Mouse (Mus musculus) midbrain, embryonic 16.5 days (tissue): ENCODE measurements around the gene Gm10961. TPM values are rescaled to one million over a fixed set of nuclear protein-coding genes. Genes with fewer than 3 reads are reported as not detected.

ENCODE experiments used
- ATAC-seq: fragments of 200-750 bp; cut with Nextera tagmentation; 2 replicates; pipeline ENCODE4 v1.8.0; 2017; ENCODE audit warnings: moderate TSS enrichment
- H3K27ac ChIP-seq: fragments of 300-500 bp; sonication (generic); 2 replicates; pipeline ENCODE4 v1.5.1; 2014; ENCODE audit warnings: mild to moderate bottlenecking, low read length, mixed read lengths
- H3K27me3 ChIP-seq: fragments of 300-500 bp; sonication (generic); 2 replicates; pipeline ENCODE4 v1.6.1; 2014; ENCODE audit warnings: low read depth, low read length, mixed read lengths; ENCODE audit not compliant: control insufficient read depth, insufficient read depth
- H3K36me3 ChIP-seq: fragments of 300-500 bp; sonication (generic); 2 replicates; pipeline ENCODE4 v1.6.1; 2014; ENCODE audit warnings: mild to moderate bottlenecking, low read length, moderate library complexity, mixed read lengths; ENCODE audit not compliant: control insufficient read depth, insufficient read depth
- H3K4me1 ChIP-seq: fragments of 300-500 bp; sonication (generic); 2 replicates; pipeline ENCODE4 v1.6.1; 2014; ENCODE audit warnings: mild to moderate bottlenecking, low read length, mixed read lengths; ENCODE audit not compliant: control insufficient read depth, insufficient read depth
- H3K4me2 ChIP-seq: fragments of 300-500 bp; sonication (generic); 2 replicates; pipeline ENCODE4 v1.6.1; 2014; ENCODE audit warnings: mild to moderate bottlenecking, low read length, mixed read lengths
- H3K4me3 ChIP-seq: fragments of 300-500 bp; sonication (generic); 2 replicates; pipeline ENCODE4 v1.5.1; 2014; ENCODE audit warnings: low read depth, mild to moderate bottlenecking, low read length, moderate library complexity, mixed read lengths
- H3K9ac ChIP-seq: fragments of 300-500 bp; sonication (generic); 2 replicates; pipeline ENCODE4 v1.6.1; 2014; ENCODE audit warnings: low read depth, low read length, mixed read lengths
- H3K9me3 ChIP-seq: fragments of 300-500 bp; sonication (generic); replicated peaks from 2 replicates; pipeline ENCODE4 v1.6.1; 2014; ENCODE audit warnings: mild to moderate bottlenecking, low read length, mixed read lengths; ENCODE audit not compliant: control insufficient read depth, poor library complexity, severe bottlenecking
- WGBS: fragments of 180-500 bp; shearing (Covaris S2); extraction: QIAGEN DNeasy Blood & Tissue Kit; methylation state at CpG from one replicate; pipeline ENCODE4 v1.1.7; 2014; 5-methylcytosine and 5-hydroxymethylcytosine counted together
- polyA plus RNA-seq: library from polyadenylated mRNA; unstranded; fragments of >200 nt; fragmentation: Nextera tagmentation; extraction: Ambion mirVana; gene quantifications from 2 replicates; pipeline ENCODE4 v1.2.1, GENCODE M21; 2015

Gene Gm10961
- polyA plus RNA-seq, 1 experiment from 2014 or later, result not detected

DNA sequence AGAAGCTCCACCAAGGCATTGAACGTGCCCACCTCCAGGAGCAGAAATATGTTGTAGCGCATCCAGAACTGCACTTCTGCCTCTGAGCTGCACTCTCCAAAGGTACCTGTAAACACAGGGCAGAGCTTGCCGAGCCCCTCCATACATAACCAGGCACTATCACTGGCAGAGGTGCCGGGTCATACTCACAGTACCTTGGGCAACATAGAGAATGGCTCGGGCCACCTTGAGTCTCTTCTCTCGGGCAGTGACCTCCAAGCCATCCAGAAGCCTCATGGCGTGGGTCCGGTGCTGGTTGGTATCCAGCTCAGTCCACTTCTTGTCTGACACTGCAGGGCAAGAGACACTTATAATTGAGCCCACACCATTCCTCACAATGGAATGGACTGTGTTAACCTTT is 4.4 kb upstream of the Gm10961 start:
- peaks cover 41% of the 10 kb centered on the region for H3K36me3 ChIP-seq
- H3K4me3 ChIP-seq, result no peak overlapping the region
- H3K9ac ChIP-seq, result no peak overlapping the region
- H3K27me3 ChIP-seq, result no peaks in the 10 kb centered on the region
- ATAC-seq, result no peak
- H3K4me1 ChIP-seq, result peaks cover 16% of the 10 kb centered on the region
- H3K9me3 ChIP-seq, result no peaks in the 10 kb centered on the region
- no peak overlapping the region for H3K27ac ChIP-seq
- no peak overlapping the region for H3K4me2 ChIP-seq
- 96% methylated on average over 8 of the region's 8 CpGs for WGBS

GRCm38 (mm10) chr3:107627641-107628040 is 3.5 kb upstream of the Gm10961 start:
- Histone ChIP-seq H3K9ac (no peak overlapping the region), H3K36me3 (peaks cover 35% of the 10 kb centered on the region), H3K27ac (no peak overlapping the region), H3K27me3 (no peaks in the 10 kb centered on the region), H3K4me2 (no peak overlapping the region), H3K9me3 (no peaks in the 10 kb centered on the region), H3K4me3 (no peak overlapping the region), H3K4me1 (peaks cover 16% of the 10 kb centered on the region)
- 85% methylated on average over 7 of the region's 7 CpGs for WGBS
- ATAC-seq, result no peak

GRCm38 (mm10) chr3:107628551-107628950 is 2.6 kb upstream of the Gm10961 start:
- Histone ChIP-seq H3K9ac (no peak overlapping the region), H3K27me3 (no peaks in the 10 kb centered on the region), H3K9me3 (no peaks in the 10 kb centered on the region), H3K4me3 (no peak overlapping the region), H3K4me1 (peaks cover 16% of the 10 kb centered on the region), H3K27ac (no peak overlapping the region), H3K36me3 (peaks cover 29% of the 10 kb centered on the region), H3K4me2 (no peak overlapping the region)
- WGBS, result 97% methylated on average over 2 of the region's 2 CpGs
- ATAC-seq, result no peak

- WGBS, result 92% methylated on average over 4 of the region's 4 CpGs
- H3K36me3 ChIP-seq, result peaks cover 25% of the 10 kb centered on the region
Observed at GRCm38 (mm10) chr3:107629411-107629810, 1.7 kb upstream of the Gm10961 start.

DNA sequence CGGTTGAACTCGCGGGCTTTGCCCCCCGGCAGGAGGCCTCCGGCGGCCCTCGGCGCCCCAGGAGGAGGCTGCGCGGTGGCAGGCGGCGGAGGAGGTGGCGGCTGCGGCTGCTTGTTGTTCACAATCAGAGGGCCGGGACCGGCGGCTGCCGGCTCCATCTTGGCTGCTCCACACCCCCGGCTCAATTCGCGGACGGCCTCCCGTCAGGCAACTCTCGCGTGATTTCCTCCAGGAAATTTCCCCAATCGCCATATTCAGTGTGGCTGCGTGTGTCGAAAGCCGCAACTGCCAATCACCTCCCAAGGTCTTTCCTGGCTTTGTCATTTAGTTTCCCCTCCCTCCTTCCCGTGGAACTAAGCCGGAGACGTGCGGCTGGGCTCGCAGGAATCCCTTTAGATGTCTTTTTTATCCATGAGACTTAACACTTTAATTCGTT is 419 bp downstream of the Gm10961 start, which contains the start of gene Strip1:
Strip1 (minus strand) TSS at position 172 of the 436 bp plus-strand sequence.
- 0% methylated on average over 35 of the region's 35 CpGs for WGBS
- peak within 1 kb of the TSS; percentile 99 for H3K27ac ChIP-seq
- peak; percentile 95 for ATAC-seq
- peaks cover 16% of the 10 kb centered on the region for H3K4me1 ChIP-seq
- H3K36me3 ChIP-seq, result peaks cover 9% of the 10 kb centered on the region; the same call in 1 of the 2 replicates
- H3K4me3 ChIP-seq, result peak within 1 kb of the TSS; percentile 97
- no peaks in the 10 kb centered on the region for H3K9me3 ChIP-seq
- H3K27me3 ChIP-seq, result no peaks in the 10 kb centered on the region
- peak within 1 kb of the TSS; percentile 74 for H3K4me2 ChIP-seq
- peak within 1 kb of the TSS; percentile 100 for H3K9ac ChIP-seq

More at GRCm38 (mm10) chr3:107629411-107629810, 1.7 kb upstream of the Gm10961 start:
- H3K4me3 ChIP-seq, result no peak overlapping the region
- H3K4me2 ChIP-seq, result no peak overlapping the region; the same call in 1 of the 2 replicates
- H3K27ac ChIP-seq, result no peak overlapping the region
- no peak for ATAC-seq
- H3K9ac ChIP-seq, result no peak overlapping the region
- H3K27me3 ChIP-seq, result no peaks in the 10 kb centered on the region
- peaks cover 16% of the 10 kb centered on the region for H3K4me1 ChIP-seq
- H3K9me3 ChIP-seq, result no peaks in the 10 kb centered on the region

- H3K27me3 ChIP-seq, result no peaks in the 10 kb centered on the region
- peaks cover 16% of the 10 kb centered on the region for H3K4me1 ChIP-seq
- no peak overlapping the region for H3K9ac ChIP-seq
- ATAC-seq, result no peak
- H3K9me3 ChIP-seq, result no peaks in the 10 kb centered on the region
- H3K27ac ChIP-seq, result no peak overlapping the region
- no peak overlapping the region for H3K4me2 ChIP-seq
- no peak overlapping the region for H3K4me3 ChIP-seq
- H3K36me3 ChIP-seq, result no peaks in the 10 kb centered on the region
- WGBS, result 89% methylated on average over 4 of the region's 4 CpGs
Observed at GRCm38 (mm10) chr3:107632786-107633185, 1.7 kb downstream of the Gm10961 start.

- Histone ChIP-seq H3K4me2 (no peak overlapping the region), H3K9me3 (no peaks in the 10 kb centered on the region), H3K4me1 (peaks cover 14% of the 10 kb centered on the region), H3K9ac (no peak overlapping the region), H3K36me3 (no peaks in the 10 kb centered on the region), H3K4me3 (no peak overlapping the region), H3K27me3 (no peaks in the 10 kb centered on the region), H3K27ac (no peak overlapping the region)
- no peak for ATAC-seq
- WGBS, result 94% methylated on average over 9 of the region's 9 CpGs
Observed at GRCm38 (mm10) chr3:107633906-107634305, 2.8 kb downstream of the Gm10961 start.

DNA sequence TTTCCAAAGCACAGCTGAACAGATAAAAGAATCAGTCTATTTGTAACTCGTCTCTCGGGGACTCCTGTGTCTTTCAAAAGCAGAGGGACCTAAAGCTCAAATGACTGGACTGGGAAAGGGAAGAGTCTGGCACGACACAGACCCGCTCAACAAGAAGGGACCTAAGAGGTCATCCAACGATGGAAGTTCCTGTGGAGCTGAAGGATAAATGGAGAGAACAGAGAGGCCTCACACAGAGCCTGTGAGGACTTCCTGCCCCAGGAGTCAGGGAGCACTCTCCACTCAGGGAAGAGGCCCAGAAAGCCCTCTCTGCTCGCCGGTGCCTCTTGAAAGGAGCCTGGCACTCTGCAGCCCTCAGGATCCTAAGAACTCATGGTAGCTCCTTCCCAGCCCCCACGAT is 4.7 kb downstream of the Gm10961 start:
- H3K4me2 ChIP-seq, result no peak overlapping the region
- no peak overlapping the region for H3K4me3 ChIP-seq
- H3K9me3 ChIP-seq, result no peaks in the 10 kb centered on the region
- H3K4me1 ChIP-seq, result no peaks in the 10 kb centered on the region
- WGBS, result 56% methylated on average over 8 of the region's 8 CpGs
- no peak overlapping the region for H3K9ac ChIP-seq
- no peaks in the 10 kb centered on the region for H3K27me3 ChIP-seq
- ATAC-seq, result no peak
- H3K27ac ChIP-seq, result no peak overlapping the region
- no peaks in the 10 kb centered on the region for H3K36me3 ChIP-seq

GRCm38 (mm10) chr3:107636236-107636635 is 5.1 kb downstream of the Gm10961 start:
- Histone ChIP-seq H3K36me3 (no peaks in the 10 kb centered on the region), H3K4me1 (no peaks in the 10 kb centered on the region), H3K9ac (no peak overlapping the region), H3K4me2 (no peak overlapping the region), H3K27ac (no peak overlapping the region), H3K27me3 (no peaks in the 10 kb centered on the region), H3K9me3 (no peaks in the 10 kb centered on the region), H3K4me3 (no peak overlapping the region)
- no peak for ATAC-seq
- 76% methylated on average over 3 of the region's 3 CpGs for WGBS
